Mouse (Mus musculus) heart, adult 9 months (tissue): ENCODE measurements around the gene Eef1akmt3.
"Not testable (repeated sequence)": the region's sequence is repeated elsewhere in the genome, so short reads cannot be mapped to it uniquely, and the experiment has no call there.

Experiments
- DNase-seq, 2 experiments: peaks; one replicate each; pipeline ENCODE4 v3.0.0; 2022; ENCODE audit warnings: low spot score in 2 of 2

The Eef1akmt3 gene

GRCm38 (mm10) chr10:127041274-127041766 is at the start of gene Eef1akmt3, which contains the start of gene Mettl1:
Eef1akmt3 (minus strand) TSS chr10:127041513.
Mettl1 (plus strand) TSS chr10:127041414.
- DNase-seq, result peak in 1 of 2 experiments; percentile 35

GRCm38 (mm10) chr10:127090560-127091411 is 49.5 kb upstream of the Eef1akmt3 start:
- DNase-seq, result no peak

GRCm38 (mm10) chr10:127085633-127086032 is 44.3 kb upstream of the Eef1akmt3 start:
- no peak for DNase-seq

GRCm38 (mm10) chr10:127085052-127085451 is 43.7 kb upstream of the Eef1akmt3 start:
- DNase-seq, result no peak

- DNase-seq, result no peak
Observed at GRCm38 (mm10) chr10:127083915-127084306, 42.6 kb upstream of the Eef1akmt3 start.

- no peak for DNase-seq
Observed at GRCm38 (mm10) chr10:127083292-127083914, 42.1 kb upstream of the Eef1akmt3 start.

GRCm38 (mm10) chr10:127081996-127082620 is 40.8 kb upstream of the Eef1akmt3 start:
- DNase-seq, result no peak

- DNase-seq, result peak; percentile 60 to 68
Observed at GRCm38 (mm10) chr10:127080901-127081780, 39.8 kb upstream of the Eef1akmt3 start.

- no peak for DNase-seq
Observed at GRCm38 (mm10) chr10:127079665-127080391, 38.5 kb upstream of the Eef1akmt3 start.

- DNase-seq, result no peak
Observed at GRCm38 (mm10) chr10:127078677-127079575, 37.6 kb upstream of the Eef1akmt3 start.

GRCm38 (mm10) chr10:127078001-127078676 is 36.8 kb upstream of the Eef1akmt3 start:
- no peak for DNase-seq

- DNase-seq, result no peak
Observed at GRCm38 (mm10) chr10:127077515-127077914, 36.2 kb upstream of the Eef1akmt3 start.

- DNase-seq, result no peak
Observed at GRCm38 (mm10) chr10:127076082-127076481, 34.8 kb upstream of the Eef1akmt3 start.

GRCm38 (mm10) chr10:127075651-127076050 is 34.3 kb upstream of the Eef1akmt3 start:
- DNase-seq, result no peak

- no peak for DNase-seq
Observed at GRCm38 (mm10) chr10:127075080-127075479, 33.8 kb upstream of the Eef1akmt3 start, which contains the start of gene Agap2. Agap2 (plus strand) TSS chr10:127075284.

- no peak for DNase-seq
Observed at GRCm38 (mm10) chr10:127073981-127074380, 32.7 kb upstream of the Eef1akmt3 start.

- DNase-seq, result not testable (repeated sequence)
Observed at GRCm38 (mm10) chr10:127072969-127073368, 31.7 kb upstream of the Eef1akmt3 start.

- DNase-seq, result not testable (repeated sequence)
Observed at GRCm38 (mm10) chr10:127072270-127072669, 31.0 kb upstream of the Eef1akmt3 start.

- DNase-seq, result no peak
Observed at GRCm38 (mm10) chr10:127071203-127071602, 29.9 kb upstream of the Eef1akmt3 start.
